Mouse (Mus musculus): ENCODE data around the gene Pdzrn3.
A peak's percentile ranks its signal among the peaks of the same experiment; 100 is the strongest.

DNA sequence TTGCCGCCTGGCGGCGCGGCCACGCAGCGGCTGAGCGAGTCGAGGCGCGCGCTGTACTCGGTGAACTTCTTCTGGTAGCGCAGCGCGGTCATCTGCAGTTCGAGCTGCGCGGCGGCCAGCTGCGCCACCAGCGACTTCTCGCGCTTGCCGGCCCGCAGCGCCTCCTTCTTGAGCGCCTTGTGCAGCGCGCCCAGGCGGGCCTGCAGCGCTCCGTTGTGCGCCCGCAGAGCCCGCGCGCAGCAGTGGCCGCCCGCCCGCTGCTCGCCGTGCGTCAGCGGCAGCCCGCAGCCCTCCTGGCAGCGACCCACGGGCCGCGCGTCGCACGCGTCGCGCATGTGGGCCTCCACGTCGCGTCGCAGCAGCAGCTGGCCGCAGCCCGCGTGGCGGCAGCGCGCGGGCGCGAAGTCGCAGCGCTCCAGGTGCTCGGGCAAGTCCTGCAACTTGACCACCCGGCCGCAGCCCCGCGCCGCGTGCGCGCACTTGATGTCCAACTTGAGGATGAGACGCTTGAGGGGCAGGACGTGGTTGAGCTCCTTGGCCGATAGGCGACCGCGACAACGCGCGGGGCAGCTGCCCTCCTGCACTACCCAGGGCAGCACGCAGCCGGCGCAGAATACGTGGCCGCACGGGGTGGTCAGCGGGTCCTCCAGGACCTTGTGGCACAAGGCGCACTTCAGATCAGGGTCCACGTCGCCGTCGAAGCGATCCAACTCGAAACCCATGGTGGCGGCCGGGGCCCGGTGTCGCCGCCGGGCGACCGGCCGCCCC lies at the start of gene Pdzrn3:
- TF ChIP-seq POLR2A (IDR thresholded peaks at IDR 0.05; ENCODE audit: borderline replicate concordance, extremely low read depth, insufficient read depth, insufficient read length, poor library complexity, severe bottlenecking) (no peak), CTCF (IDR thresholded peaks at IDR 0.05; ENCODE audit: borderline replicate concordance, extremely low read depth, insufficient read depth, insufficient read length) (peak; percentile 53)

All from brain, embryonic 14.5 days (tissue).